ENCODE assay signal across 1 mouse cellular context in the genomic region with DNA sequence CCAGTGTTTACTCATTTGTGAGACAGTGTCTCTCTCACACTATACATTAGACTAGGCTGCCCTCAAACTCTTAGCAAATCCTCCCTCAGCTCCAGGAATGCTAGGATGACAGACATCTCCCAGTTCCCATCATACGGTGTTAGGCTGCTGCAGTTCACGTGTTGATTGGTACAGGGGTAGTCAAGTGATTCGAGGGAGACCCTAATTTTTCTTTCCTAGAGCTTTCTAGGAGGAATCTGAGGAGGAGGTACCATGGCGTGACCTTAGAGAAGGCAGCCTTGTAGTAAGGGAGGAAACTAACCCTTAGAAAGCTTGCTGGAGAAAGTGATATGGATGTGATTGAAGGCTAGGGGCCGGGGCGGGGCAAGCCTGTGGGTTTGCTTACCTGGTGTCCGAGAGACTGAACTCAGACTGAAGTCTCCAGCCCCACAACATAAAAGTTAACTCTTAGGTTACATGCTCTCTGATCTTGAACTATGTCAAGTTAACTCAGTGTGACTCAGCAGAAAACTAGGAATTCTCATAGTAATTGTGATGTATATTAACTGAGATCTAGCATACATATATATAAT.
TF ChIP-seq lines count a peak whose summit lies in the region.

No protein-coding gene starts in this region.

TF ChIP-seq in MEL, 35 proteins besides CTCF, POLR2A, EP300 and RAD21:
- TF ChIP-seq MAX (IDR thresholded peaks at IDR 0.05; ENCODE audit: low read length) (no peak), GABPA (IDR thresholded peaks at IDR 0.05; ENCODE audit: low read depth, low read length) (0 out of 2 replicates have a peak, but pooled peaks have one; percentile 40)
